Mouse (Mus musculus) kidney, postnatal 25 days (tissue): ENCODE measurements around the gene Zmym4.

Experiments used
- DNase-seq, 2 experiments: peaks; one replicate each; pipeline ENCODE4 v3.0.0; 2021; ENCODE audit warnings: mixed read lengths in 2 of 2

Gene Zmym4

GRCm38 (mm10) chr4:126927701-126928100 is 40.2 kb downstream of the Zmym4 start:
- no peak for DNase-seq

- DNase-seq = no peak
Measured at GRCm38 (mm10) chr4:126889879-126890278, 78.1 kb downstream of the Zmym4 start.

GRCm38 (mm10) chr4:126885953-126886352 is 82.0 kb downstream of the Zmym4 start:
- DNase-seq = no peak

- no peak for DNase-seq
Measured at GRCm38 (mm10) chr4:126883602-126884001, 84.3 kb downstream of the Zmym4 start.

GRCm38 (mm10) chr4:126879560-126880275 is 88.2 kb downstream of the Zmym4 start:
- no peak for DNase-seq

GRCm38 (mm10) chr4:126872717-126873116 is 95.2 kb downstream of the Zmym4 start:
- no peak for DNase-seq

- no peak for DNase-seq
Measured at GRCm38 (mm10) chr4:126868699-126869098, 99.2 kb downstream of the Zmym4 start.

GRCm38 (mm10) chr4:126861514-126862266 is 106.2 kb downstream of the Zmym4 start:
- no peak for DNase-seq

- DNase-seq = no peak
Measured at GRCm38 (mm10) chr4:126860268-126860986, 107.5 kb downstream of the Zmym4 start.

- DNase-seq = no peak
Measured at GRCm38 (mm10) chr4:126852971-126853370, 115.0 kb downstream of the Zmym4 start.

GRCm38 (mm10) chr4:126850778-126851080 is 117.2 kb downstream of the Zmym4 start:
- DNase-seq = no peak

- DNase-seq = no peak
Measured at GRCm38 (mm10) chr4:126850019-126850777, 117.7 kb downstream of the Zmym4 start.

- no peak for DNase-seq
Measured at GRCm38 (mm10) chr4:126846971-126847370, 121.0 kb downstream of the Zmym4 start.

GRCm38 (mm10) chr4:126845664-126846063 is 122.3 kb downstream of the Zmym4 start:
- no peak for DNase-seq

- no peak for DNase-seq
Measured at GRCm38 (mm10) chr4:126842911-126843310, 125.0 kb downstream of the Zmym4 start.

- no peak for DNase-seq
Measured at GRCm38 (mm10) chr4:126840996-126841560, 126.9 kb downstream of the Zmym4 start.

- DNase-seq = peak; percentile 77 to 91
Measured at GRCm38 (mm10) chr4:126839873-126840272, 128.1 kb downstream of the Zmym4 start.

GRCm38 (mm10) chr4:126838799-126839198 is 129.1 kb downstream of the Zmym4 start:
- no peak for DNase-seq

GRCm38 (mm10) chr4:126831122-126831521 is 136.8 kb downstream of the Zmym4 start:
- DNase-seq = no peak

GRCm38 (mm10) chr4:126823917-126824316 is 144.0 kb downstream of the Zmym4 start:
- no peak for DNase-seq

- no peak for DNase-seq
Measured at GRCm38 (mm10) chr4:126822891-126823882, 144.7 kb downstream of the Zmym4 start.
